ENCODE assay signal across 11 mouse cellular contexts in the genomic region with DNA sequence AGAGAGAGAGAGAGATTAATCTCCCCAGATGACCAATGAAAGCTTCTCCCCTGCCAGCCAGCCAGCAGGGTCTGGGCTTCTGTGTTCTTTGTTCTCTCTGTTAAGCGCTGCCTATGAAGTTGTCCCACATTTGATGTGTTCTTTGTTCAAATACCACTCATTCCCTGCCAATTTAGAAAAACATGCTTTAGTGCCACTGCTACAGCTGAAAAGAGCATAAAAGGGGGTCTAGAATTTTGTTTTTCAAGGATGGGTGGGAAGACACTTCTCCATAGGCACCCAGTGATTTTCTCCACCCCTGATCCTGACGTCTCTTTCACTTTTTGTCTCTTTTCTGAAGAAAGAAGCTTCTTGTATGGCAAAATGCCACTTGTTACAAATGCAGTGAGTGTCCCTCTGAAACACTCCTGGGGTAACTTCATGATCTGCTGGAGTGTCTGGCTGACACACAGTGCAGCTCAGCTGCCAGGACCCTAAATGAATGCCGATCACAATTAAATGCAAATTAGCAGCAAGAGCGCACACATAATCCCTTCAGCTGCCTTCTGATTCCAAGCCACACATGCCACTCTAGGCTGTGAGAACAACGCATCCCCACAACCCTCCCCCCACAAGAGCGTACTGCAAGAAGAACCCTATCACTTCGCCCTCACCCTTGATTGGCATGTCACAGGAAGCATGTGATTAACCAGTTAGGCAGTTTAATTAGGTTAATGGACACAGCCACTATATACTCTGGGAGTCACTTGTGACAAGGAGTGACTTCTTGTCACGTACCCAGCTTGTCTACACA.
DNase-seq lines count a peak whose midpoint lies in the region; ATAC-seq lines count a peak whose summit lies in the region.
"Had no signal": no experiment of that assay in that cellular context is flagged by ENCODE, and none has a peak within 500 bp of the region (broad histone marks: within the 10 kb centered on the region; RNA-seq: fewer than 3 reads in every experiment).

No protein-coding gene starts in this region.

- H3K4me2 ChIP-seq in embryonic facial prominence, embryonic 13.5 days = no peak overlapping the region
- peak overlapping the region; percentile 31 for H3K4me2 ChIP-seq in hindbrain, embryonic 16.5 days (ENCODE audit: low read length)
- H3K4me2 ChIP-seq in neural tube, embryonic 12.5 days (replicated peaks) = peak overlapping the region; percentile 33
- H3K4me2 ChIP-seq: liver, embryonic 13.5 days had no signal

- H3K27ac ChIP-seq in embryonic facial prominence, embryonic 13.5 days = no peak overlapping the region
- H3K27ac ChIP-seq in hindbrain, embryonic 16.5 days (ENCODE audit: low read depth, low read length) = peak overlapping the region; percentile 40
- H3K27ac ChIP-seq in neural tube, embryonic 12.5 days = no peak overlapping the region
- H3K27ac ChIP-seq: liver, embryonic 13.5 days had no signal

- 19% methylated on average over 8 of the region's 8 CpGs for WGBS in embryonic facial prominence, embryonic 13.5 days
- WGBS in hindbrain, embryonic 16.5 days = 14% methylated on average over 8 of the region's 8 CpGs
- WGBS in neural tube, embryonic 12.5 days = 24% methylated on average over 8 of the region's 8 CpGs

- no peaks in the 10 kb centered on the region for H3K36me3 ChIP-seq in embryonic facial prominence, embryonic 13.5 days
- no peaks in the 10 kb centered on the region for H3K36me3 ChIP-seq in hindbrain, embryonic 16.5 days (ENCODE audit: control insufficient read depth, insufficient read depth, low read length)
- no peaks in the 10 kb centered on the region for H3K36me3 ChIP-seq in neural tube, embryonic 12.5 days
- H3K36me3 ChIP-seq: liver, embryonic 13.5 days had no signal

- ATAC-seq in embryonic facial prominence, embryonic 13.5 days (ENCODE audit: insufficient number of reproducible peaks, insufficient read depth, low FRiP score, low TSS enrichment, low read depth) = 0 out of 2 replicates have a peak, but pooled peaks have one; percentile 26
- ATAC-seq in hindbrain, embryonic 16.5 days = peak; percentile 93
- peak; percentile 91 for ATAC-seq in neural tube, embryonic 12.5 days (ENCODE audit: low FRiP score, low read depth)

- peaks cover 6% of the 10 kb centered on the region; the same call in 1 of the 2 replicates for H3K4me1 ChIP-seq in embryonic facial prominence, embryonic 13.5 days
- H3K4me1 ChIP-seq in hindbrain, embryonic 16.5 days (ENCODE audit: control insufficient read depth, insufficient read depth, low read depth, low read length) = peaks cover 11% of the 10 kb centered on the region
- H3K4me1 ChIP-seq in neural tube, embryonic 12.5 days = peaks cover 9% of the 10 kb centered on the region; the same call in 1 of the 2 replicates
- H3K4me1 ChIP-seq: liver, embryonic 13.5 days had no signal

- H3K4me3 ChIP-seq in embryonic facial prominence, embryonic 13.5 days = no peak overlapping the region
- H3K4me3 ChIP-seq in hindbrain, embryonic 16.5 days (ENCODE audit: low read length) = no peak overlapping the region
- H3K4me3 ChIP-seq in neural tube, embryonic 12.5 days = no peak overlapping the region
- H3K4me3 ChIP-seq: liver, embryonic 13.5 days had no signal

- H3K27me3 ChIP-seq in embryonic facial prominence, embryonic 13.5 days = no peaks in the 10 kb centered on the region; the same call in 1 of the 2 replicates
- H3K27me3 ChIP-seq in hindbrain, embryonic 16.5 days (replicated peaks; ENCODE audit: control insufficient read depth, insufficient read depth, low read length) = no peaks in the 10 kb centered on the region
- no peaks in the 10 kb centered on the region for H3K27me3 ChIP-seq in neural tube, embryonic 12.5 days (replicated peaks)
- H3K27me3 ChIP-seq: liver, embryonic 13.5 days had no signal

- no peak overlapping the region for H3K9ac ChIP-seq in embryonic facial prominence, embryonic 13.5 days
- H3K9ac ChIP-seq in hindbrain, embryonic 16.5 days (ENCODE audit: low read depth, low read length) = no peak overlapping the region
- H3K9ac ChIP-seq in neural tube, embryonic 12.5 days = peak overlapping the region; percentile 0; the same call in 1 of the 2 replicates
- H3K9ac ChIP-seq: liver, embryonic 13.5 days had no signal

- H3K9me3 ChIP-seq in embryonic facial prominence, embryonic 13.5 days = no peaks in the 10 kb centered on the region
- H3K9me3 ChIP-seq in hindbrain, embryonic 16.5 days (ENCODE audit: control insufficient read depth, low read length) = no peaks in the 10 kb centered on the region
- H3K9me3 ChIP-seq in neural tube, embryonic 12.5 days = no peaks in the 10 kb centered on the region
- H3K9me3 ChIP-seq: liver, embryonic 13.5 days had no signal

- DNase-seq in frontal cortex, postnatal 14 days (ENCODE audit: low spot score in 2 of 2) = peak; percentile 4 to 18
- DNase-seq in frontal cortex, postnatal 25 days (ENCODE audit: low spot score in 2 of 2) = no peak
- DNase-seq in adrenal gland, adult 2 months = no peak
- no peak for DNase-seq in adipocyte (ENCODE audit: low spot score)
- no peak for DNase-seq in right cerebral cortex, postnatal 36 days (ENCODE audit: low spot score in 2 of 2)
- DNase-seq: liver, embryonic 13.5 days; right cerebral cortex, postnatal 4 days; thymus, adult 2 months had no signal

Comparison
In these comparisons a context has a peak if more than half of its experiments do, and no peak if none do; other contexts are left out.
1. DNase-seq: peak in frontal cortex, postnatal 14 days (2 of 2); none in frontal cortex, postnatal 25 days (0 of 2), adrenal gland, adult 2 months (single experiment), adipocyte (single experiment) and right cerebral cortex, postnatal 36 days (0 of 2).
2. ATAC-seq: peak in every context shown above with its lines; median percentile 93 in hindbrain, embryonic 16.5 days; 91 in neural tube, embryonic 12.5 days; 26 in embryonic facial prominence, embryonic 13.5 days.